In genomic region chr11:32267964-32268363, GRCm38 (mm10) we compare ENCODE assay signal across 9 mouse cellular contexts. TPM values are rescaled to one million over a fixed set of nuclear protein-coding genes. Genes with fewer than 3 reads are reported as not detected.
DNase-seq lines count a peak whose midpoint lies in the region; ATAC-seq and TF ChIP-seq lines count a peak whose summit lies in the region.
"Had no signal": no experiment of that assay in that cellular context is flagged by ENCODE, and none has a peak within 500 bp of the region (broad histone marks: within the 10 kb centered on the region; RNA-seq: fewer than 3 reads in every experiment).

No protein-coding gene starts in this region.

- H3K4me2 ChIP-seq in heart, embryonic 16.5 days (ENCODE audit: low read depth, low read length) = peak overlapping the region; percentile 61

- no peak for DNase-seq in left cerebral cortex, adult 2 months (ENCODE audit: extremely low spot score in 1 of 2, low spot score in 2 of 2)
- no peak for DNase-seq in left cerebral cortex, postnatal 14 days (ENCODE audit: low spot score in 2 of 2)
- DNase-seq in adrenal gland, adult 8-10 months = no peak
- no peak for DNase-seq in layer of hippocampus, adult 9-11 months
- no peak for DNase-seq in gastrocnemius, postnatal 10 days

- H3K9me3 ChIP-seq in heart, embryonic 16.5 days (replicated peaks; ENCODE audit: control insufficient read depth, low read length) = no peaks in the 10 kb centered on the region

- no peaks in the 10 kb centered on the region for H3K4me1 ChIP-seq in brown adipose tissue, adult 24 weeks (ENCODE audit: control insufficient read depth, insufficient read depth, insufficient read length, low read length)
- peaks cover 5% of the 10 kb centered on the region for H3K4me1 ChIP-seq in heart, embryonic 16.5 days (ENCODE audit: control insufficient read depth, insufficient read depth, low read length)

- no peaks in the 10 kb centered on the region for H3K27me3 ChIP-seq in heart, embryonic 16.5 days (ENCODE audit: control insufficient read depth, insufficient read depth, low read length)

- WGBS in heart, embryonic 16.5 days = 26% methylated on average over 5 of the region's 5 CpGs
- 45% methylated on average over 3 of the region's 5 CpGs for WGBS in macrophage (ENCODE audit: missing documents)

- peak overlapping the region; percentile 87 for H3K4me3 ChIP-seq in left cerebral cortex, adult 2 months
- H3K4me3 ChIP-seq in brown adipose tissue, adult 24 weeks (ENCODE audit: insufficient read depth, low read depth, low read length) = peak overlapping the region; percentile 41; the same call in 1 of the 2 replicates
- peak overlapping the region; percentile 88 for H3K4me3 ChIP-seq in heart, embryonic 16.5 days (ENCODE audit: low read length)
- H3K4me3 ChIP-seq in macrophage (ENCODE audit: inconsistent target) = peak overlapping the region; percentile 8; the same call in 1 of the 2 replicates

- peak overlapping the region; percentile 97 for H3K27ac ChIP-seq in left cerebral cortex, adult 2 months
- H3K27ac ChIP-seq in brown adipose tissue, adult 24 weeks (replicated peaks; ENCODE audit: low read depth, low read length) = no peak overlapping the region
- peak overlapping the region; percentile 87 for H3K27ac ChIP-seq in heart, embryonic 16.5 days (ENCODE audit: low read length)
- H3K27ac ChIP-seq in macrophage = no peak overlapping the region

- no peak for TF ChIP-seq CTCF in left cerebral cortex, adult 2 months (IDR thresholded peaks at IDR 0.05)

- ATAC-seq in heart, embryonic 16.5 days (replicated peaks; ENCODE audit: extremely low read depth, insufficient read depth, low FRiP score) = no peak

- peaks cover 30% of the 10 kb centered on the region for H3K79me2 ChIP-seq in macrophage (ENCODE audit: inconsistent target)

- no peaks in the 10 kb centered on the region for H3K36me3 ChIP-seq in heart, embryonic 16.5 days (ENCODE audit: control insufficient read depth, insufficient read depth)
- H3K36me3 ChIP-seq in macrophage (ENCODE audit: inconsistent target) = no peaks in the 10 kb centered on the region

- intact Hi-C loops in left cerebral cortex, adult 2 months (cut with DNase I) = no loop called here
- intact Hi-C loops in left cerebral cortex, postnatal 14 days (cut with DNase I) = no loop called here

- peak overlapping the region; percentile 95 for H3K9ac ChIP-seq in heart, embryonic 16.5 days (ENCODE audit: low read length)

RNA-seq across cellular contexts. Expression of gene Nprl3, which starts 0.5 kb away (rescaled TPM):
- 10 to 100 TPM; 45.2 to 52.2 TPM for total RNA-seq in left cerebral cortex, adult 2 months (2021)
- total RNA-seq in left cerebral cortex, postnatal 14 days (2021) = 10 to 100 TPM; 47.0 to 57.0 TPM
- polyA plus RNA-seq in brown adipose tissue, adult 24 weeks (2012; ENCODE audit: insufficient read depth, insufficient read length, missing spikeins) = 18.2 and 19.3 TPM in 2 replicates
- polyA plus RNA-seq in heart, embryonic 16.5 days (2015; fragmentation: Nextera tagmentation; extraction: Ambion mirVana) = 30.4 and 33.0 TPM in 2 replicates
- total RNA-seq in macrophage (2018; cell fraction: chromatin; rRNA removed) = 100 to 1,000 TPM in 9 of 26 experiments, 10 to 100 TPM in 17; 27.5 to 149 (median 85.2) TPM
- 10 to 100 TPM in 4 of 26 experiments, 1 to 10 TPM in 22; 4.0 to 13.4 (median 7.6) TPM for total RNA-seq in macrophage (2018; cell fraction: cytosol; rRNA removed)
- total RNA-seq in macrophage (2018; cell fraction: nucleus; rRNA removed) = 10 to 100 TPM; 10.6 to 78.2 (median 34.5) TPM
- 7.4 to 12.0 TPM (median 10.5 TPM) in 3 replicates for polyA plus RNA-seq in macrophage (2018)
- 100 to 1,000 TPM in 2 of 4 experiments, 10 to 100 TPM in 2; 72.8 to 122 (median 105) TPM for total RNA-seq in adrenal gland, adult 8-10 months (2022)
- 10 to 100 TPM; 18.9 to 25.0 TPM for total RNA-seq in gastrocnemius, postnatal 10 days (2021)

RNA-seq across cellular contexts. Expression of gene Hba-x, which starts 8.2 kb away (rescaled TPM):
- total RNA-seq in left cerebral cortex, adult 2 months (2021) = not detected
- total RNA-seq in left cerebral cortex, postnatal 14 days (2021) = not detected
- polyA plus RNA-seq in brown adipose tissue, adult 24 weeks (2012; ENCODE audit: insufficient read depth, insufficient read length, missing spikeins) = not detected in 2 replicates
- polyA plus RNA-seq in heart, embryonic 16.5 days (2015; fragmentation: Nextera tagmentation; extraction: Ambion mirVana) = 61.3 and 82.7 TPM in 2 replicates
- not detected for total RNA-seq in macrophage (2018; cell fraction: chromatin; rRNA removed)
- not detected for total RNA-seq in macrophage (2018; cell fraction: cytosol; rRNA removed)
- total RNA-seq in macrophage (2018; cell fraction: nucleus; rRNA removed) = not detected
- not detected in 3 replicates for polyA plus RNA-seq in macrophage (2018)
- not detected for total RNA-seq in adrenal gland, adult 8-10 months (2022)
- total RNA-seq in gastrocnemius, postnatal 10 days (2021) = not detected
- total RNA-seq: neutrophil, adult 5-6 weeks had no signal

RNA-seq across cellular contexts. Expression of gene Hba-a1, which starts 15.3 kb away (rescaled TPM):
- total RNA-seq in left cerebral cortex, adult 2 months (2021) = 100 to 1,000 TPM; 247 to 343 TPM
- total RNA-seq in left cerebral cortex, postnatal 14 days (2021) = 100 to 1,000 TPM; 855 to 863 TPM
- polyA plus RNA-seq in brown adipose tissue, adult 24 weeks (2012; ENCODE audit: insufficient read depth, insufficient read length, missing spikeins) = 66.6 and 483 TPM in 2 replicates
- polyA plus RNA-seq in heart, embryonic 16.5 days (2015; fragmentation: Nextera tagmentation; extraction: Ambion mirVana) = 15,213 and 16,163 TPM in 2 replicates
- 1 to 10 TPM in 3 of 26 experiments, not detected in 23; 1.5 to 2.4 (median 1.6) TPM for total RNA-seq in macrophage (2018; cell fraction: chromatin; rRNA removed)
- total RNA-seq in macrophage (2018; cell fraction: cytosol; rRNA removed) = not detected
- total RNA-seq in macrophage (2018; cell fraction: nucleus; rRNA removed) = not detected
- not detected in 3 replicates for polyA plus RNA-seq in macrophage (2018)
- total RNA-seq in adrenal gland, adult 8-10 months (2022) = 1,000 to 10,000 TPM in 1 of 4 experiments, 100 to 1,000 TPM in 3; 803 to 2,295 (median 899) TPM
- total RNA-seq in gastrocnemius, postnatal 10 days (2021) = 1,000 to 10,000 TPM in 1 of 2 experiments, 100 to 1,000 TPM in 1; 968 to 1,389 TPM

RNA-seq across cellular contexts. Expression of gene Hbq1b, which starts 18.8 kb away (rescaled TPM):
- total RNA-seq in left cerebral cortex, adult 2 months (2021) = not detected
- total RNA-seq in left cerebral cortex, postnatal 14 days (2021) = 1 to 10 TPM; 1.4 to 2.2 TPM
- not detected in 2 replicates for polyA plus RNA-seq in brown adipose tissue, adult 24 weeks (2012; ENCODE audit: insufficient read depth, insufficient read length, missing spikeins)
- polyA plus RNA-seq in heart, embryonic 16.5 days (2015; fragmentation: Nextera tagmentation; extraction: Ambion mirVana) = 1.5 and 1.7 TPM in 2 replicates
- not detected for total RNA-seq in macrophage (2018; cell fraction: chromatin; rRNA removed)
- not detected for total RNA-seq in macrophage (2018; cell fraction: cytosol; rRNA removed)
- not detected for total RNA-seq in macrophage (2018; cell fraction: nucleus; rRNA removed)
- polyA plus RNA-seq in macrophage (2018) = not detected in 3 replicates
- not detected for total RNA-seq in adrenal gland, adult 8-10 months (2022)
- total RNA-seq in gastrocnemius, postnatal 10 days (2021) = under 1 TPM in 1 of 2 experiments, not detected in 1; 0.79 TPM

RNA-seq across cellular contexts. Expression of gene Hba-a2, which starts 28.3 kb away (rescaled TPM):
- total RNA-seq in left cerebral cortex, adult 2 months (2021) = 100 to 1,000 TPM; 271 to 300 TPM
- 100 to 1,000 TPM; 768 to 806 TPM for total RNA-seq in left cerebral cortex, postnatal 14 days (2021)
- polyA plus RNA-seq in brown adipose tissue, adult 24 weeks (2012; ENCODE audit: insufficient read depth, insufficient read length, missing spikeins) = 532 and 3,024 TPM in 2 replicates
- 36,578 and 41,568 TPM in 2 replicates for polyA plus RNA-seq in heart, embryonic 16.5 days (2015; fragmentation: Nextera tagmentation; extraction: Ambion mirVana)
- not detected for total RNA-seq in macrophage (2018; cell fraction: chromatin; rRNA removed)
- under 1 TPM in 1 of 26 experiments, not detected in 25; 0.19 TPM for total RNA-seq in macrophage (2018; cell fraction: cytosol; rRNA removed)
- total RNA-seq in macrophage (2018; cell fraction: nucleus; rRNA removed) = 1 to 10 TPM in 1 of 26 experiments, not detected in 25; 3.7 TPM
- not detected in 3 replicates for polyA plus RNA-seq in macrophage (2018)
- 1,000 to 10,000 TPM in 1 of 4 experiments, 100 to 1,000 TPM in 3; 528 to 1,532 (median 627) TPM for total RNA-seq in adrenal gland, adult 8-10 months (2022)
- 1,000 to 10,000 TPM in 1 of 2 experiments, 100 to 1,000 TPM in 1; 662 to 1,092 TPM for total RNA-seq in gastrocnemius, postnatal 10 days (2021)

Comparison
In these comparisons a context has a peak if more than half of its experiments do, and no peak if none do; other contexts are left out.
1. H3K27ac ChIP-seq: peak in left cerebral cortex, adult 2 months (single experiment) and heart, embryonic 16.5 days (single experiment); none in brown adipose tissue, adult 24 weeks (single experiment) and macrophage (single experiment).
2. H3K4me3 ChIP-seq: peak in every context shown above with its lines; median percentile 88 in heart, embryonic 16.5 days; 87 in left cerebral cortex, adult 2 months; 41 in brown adipose tissue, adult 24 weeks; 8 in macrophage.